Mouse (Mus musculus) gastrocnemius, postnatal 10 days (tissue): Measurements from ENCODE around the gene Ntf5. TPM values are rescaled to one million over a fixed set of nuclear protein-coding genes. Genes with fewer than 3 reads are reported as not detected.
"Not testable (repeated sequence)": the region's sequence is repeated elsewhere in the genome, so short reads cannot be mapped to it uniquely, and the experiment has no call there.

Source experiments
- DNase-seq: peaks from one replicate; pipeline ENCODE4 v3.0.0; 2021; ENCODE audit warnings: mixed read lengths
- microRNA-seq, 2 experiments: library from miRNA; unstranded; fragments of <30 nt; microRNA quantifications; one replicate each; pipeline ENCODE4 v1.2.0; 2021
- total RNA-seq, 2 experiments: library from RNA; stranded (reverse); gene quantifications; 2 replicates each; pipeline ENCODE4 v1.2.3; 2021

Ntf5 gene
- total RNA-seq, 2 experiments from 2014 or later, result 1.4 to 1.8 TPM

DNA sequence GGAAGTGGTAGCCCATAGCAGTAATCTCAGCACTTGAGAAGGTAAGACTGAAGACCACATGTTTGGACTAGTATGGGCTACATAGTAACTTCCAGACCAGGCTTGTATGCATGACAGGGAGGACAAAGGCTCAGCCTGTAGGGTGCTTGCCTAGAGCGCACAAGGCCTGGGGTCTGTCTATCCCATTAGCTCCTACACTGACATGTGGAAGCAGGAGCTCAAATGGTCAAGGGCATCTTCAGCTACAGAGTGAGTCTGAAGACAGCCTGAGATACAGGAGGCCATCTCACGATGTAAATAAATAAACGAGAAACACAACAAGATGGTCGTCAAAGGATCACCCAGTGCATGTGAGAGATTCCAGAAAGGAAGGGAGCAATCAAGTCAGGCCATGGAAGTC is 48.8 kb downstream of the Ntf5 start:
- no peak for DNase-seq

DNA sequence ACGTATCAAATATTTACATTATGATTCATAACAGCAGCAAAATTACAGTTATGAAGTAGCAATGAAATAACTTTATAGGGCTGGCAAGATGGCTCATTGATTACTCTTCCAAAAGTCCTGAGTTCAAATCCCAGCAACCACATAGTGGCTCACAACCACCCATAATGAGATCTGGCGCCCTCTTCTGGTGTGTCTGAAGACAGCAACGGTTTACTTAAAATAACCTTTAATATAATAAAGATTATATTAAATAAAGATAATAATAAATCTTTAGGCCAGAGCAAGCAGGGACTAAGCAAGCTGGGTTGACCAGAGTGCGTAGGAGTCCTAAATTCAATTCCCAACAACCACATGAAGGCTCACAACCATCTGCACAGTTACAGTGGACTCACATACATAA is 49.4 kb downstream of the Ntf5 start:
- not testable (repeated sequence) for DNase-seq

DNA sequence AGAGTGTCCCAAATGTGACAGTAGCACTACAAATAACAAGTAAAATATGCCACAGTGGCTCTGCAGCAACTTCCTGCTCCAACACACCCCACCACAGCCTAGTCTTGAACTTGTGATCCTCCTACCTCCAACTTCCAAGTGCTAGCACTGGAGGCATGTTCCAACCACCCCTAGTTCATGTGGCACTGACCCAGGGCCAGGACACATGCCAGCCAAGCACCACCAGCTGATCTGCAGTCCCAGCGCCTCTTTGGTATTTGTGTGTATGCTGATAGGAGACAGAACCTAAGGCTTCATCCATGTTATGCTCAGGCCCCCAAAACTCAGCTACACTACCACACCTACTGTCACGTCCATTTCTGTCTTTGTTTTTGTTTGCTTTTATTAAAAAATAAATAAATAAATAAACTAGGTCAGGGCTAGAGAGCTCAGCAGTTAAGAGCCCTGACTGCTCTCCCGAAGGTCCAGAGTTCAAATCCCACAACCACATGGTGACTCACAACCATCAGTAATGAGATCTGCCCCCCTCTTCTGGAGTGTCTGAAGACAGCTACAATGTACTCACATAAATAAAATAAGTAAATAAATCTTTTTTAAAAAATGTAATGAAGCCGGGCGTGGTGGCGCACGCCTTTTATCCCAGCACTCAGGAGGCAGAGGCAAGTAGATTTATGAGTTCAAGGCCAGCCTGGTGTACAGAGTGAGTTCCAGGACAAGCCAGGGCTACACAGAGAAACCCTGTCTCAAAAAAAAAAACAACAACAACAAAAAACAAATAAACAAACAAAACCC is 50.7 kb downstream of the Ntf5 start:
- DNase-seq, result no peak

DNA sequence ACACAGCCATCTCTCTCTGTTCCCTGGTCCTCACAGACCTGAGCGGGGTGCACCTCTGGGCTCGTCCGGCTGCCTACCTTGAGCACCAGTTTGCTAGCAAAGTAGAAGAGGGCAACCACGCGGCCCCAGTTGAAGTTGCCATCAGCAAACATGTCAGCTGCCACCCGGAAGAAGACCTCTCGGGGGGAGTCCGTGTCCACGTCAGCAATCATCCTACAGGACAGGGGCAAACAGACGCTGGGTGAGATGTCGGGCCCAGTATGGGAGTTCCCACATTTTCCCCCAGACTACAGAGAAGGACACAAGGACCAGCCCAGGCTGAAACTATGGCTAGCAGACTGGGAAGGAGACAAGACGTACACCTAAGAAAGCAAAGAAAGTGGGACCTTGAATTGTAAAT is 51.6 kb downstream of the Ntf5 start:
- DNase-seq, result no peak

DNA sequence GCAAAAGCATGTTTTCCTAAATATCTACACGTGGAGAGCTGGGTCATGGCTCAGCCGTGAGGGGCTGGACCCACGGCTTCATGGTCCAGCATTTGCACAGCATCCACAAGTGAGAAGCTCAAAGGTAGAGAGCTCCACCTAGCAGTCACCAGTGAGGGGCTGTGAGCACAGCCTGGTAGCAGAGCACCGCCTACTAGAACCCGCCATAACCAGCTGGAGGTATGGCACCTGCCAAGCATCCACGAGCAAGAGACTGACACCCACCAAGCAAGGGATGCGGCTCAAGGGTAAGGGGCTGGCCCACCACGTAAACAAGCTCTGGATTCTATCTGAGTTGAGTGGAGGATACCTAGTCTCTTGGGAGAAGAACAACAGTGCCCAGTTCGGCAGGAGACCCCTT is 52.1 kb downstream of the Ntf5 start:
- DNase-seq, result no peak

DNA sequence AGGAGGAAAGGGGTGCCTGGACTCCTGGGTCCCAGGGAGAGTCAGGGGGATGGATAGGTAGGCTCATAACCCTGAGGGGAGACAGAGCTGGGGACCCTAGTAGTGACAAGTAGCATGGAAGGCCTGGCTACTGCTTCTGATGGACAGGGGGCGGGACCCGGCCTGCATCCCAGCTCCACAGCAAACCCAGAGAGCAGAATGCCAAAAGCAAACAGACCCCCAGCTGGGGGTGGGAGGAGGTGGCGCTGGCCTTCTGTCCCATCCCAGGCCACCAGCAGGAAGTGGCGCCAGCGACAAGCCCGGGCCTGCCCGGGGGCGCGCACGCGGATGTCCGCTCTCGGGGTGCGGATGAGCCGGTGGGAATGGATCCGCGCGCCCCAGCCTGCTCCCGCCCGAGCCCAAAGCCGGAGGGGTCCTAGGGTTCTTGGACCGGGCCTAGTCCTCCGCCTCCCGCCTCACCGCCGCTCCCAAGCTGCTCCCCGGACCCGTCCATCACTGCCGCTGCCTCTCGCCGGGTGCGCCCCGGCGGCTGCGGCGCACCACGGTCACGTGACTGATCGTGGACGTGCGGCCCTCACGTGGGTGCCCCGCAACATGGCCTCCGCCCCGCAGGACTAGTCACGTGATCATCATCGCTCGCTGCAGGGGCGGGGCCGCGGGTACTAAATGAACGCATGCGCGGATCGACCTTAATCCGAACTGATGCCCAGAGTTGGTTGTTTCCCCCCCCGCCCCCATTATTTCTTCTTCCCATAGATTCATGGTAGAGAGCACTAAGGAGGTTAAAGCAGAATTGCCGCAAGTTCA is 53.0 kb downstream of the Ntf5 start, which contains the start of gene Bax:
Gene Bax (minus strand): TSS at position 616 of the 807 bp plus-strand sequence.
- DNase-seq, result peak; percentile 96

Small RNA genes within 50 kb of the gene (microRNA-seq; reads per million reads assigned to microRNA genes)
- gene Gm22133, result 0 reads per million in 2 experiments

Other genes starting within 250 kb of the Ntf5 start
- 1 to 10 TPM; 4.7 to 4.9 TPM for gene Slc17a7, start 249.7 kb upstream of the Ntf5 start, total RNA-seq
- under 1 TPM; 0.49 to 0.63 TPM for gene Gfy, start 234.1 kb upstream of the Ntf5 start, total RNA-seq
- not detected for gene Pth2, start 232.7 kb upstream of the Ntf5 start, total RNA-seq
- 1 to 10 TPM; 2.5 to 2.8 TPM for gene Ccdc155, start 208.8 kb upstream of the Ntf5 start, total RNA-seq
- not detected for gene Dkkl1, start 201.5 kb upstream of the Ntf5 start, total RNA-seq
- gene Tead2, start 197.9 kb upstream of the Ntf5 start, total RNA-seq, result 10 to 100 TPM; 15.6 to 25.9 TPM
- gene Cd37, start 174.6 kb upstream of the Ntf5 start, total RNA-seq, result 1 to 10 TPM; 1.8 to 3.4 TPM
- gene Slc6a16, start 172.6 kb upstream of the Ntf5 start, total RNA-seq, result not detected
- gene Slc6a21, start 136.2 kb upstream of the Ntf5 start, total RNA-seq, result not detected
- 10 to 100 TPM; 25.5 to 35.2 TPM for gene Trpm4, start 79.9 kb upstream of the Ntf5 start, total RNA-seq
- gene Hrc, start 78.4 kb upstream of the Ntf5 start, total RNA-seq, result 100 to 1,000 TPM; 579 to 609 TPM
- gene Ppfia3, start 46.7 kb upstream of the Ntf5 start, total RNA-seq, result under 1 TPM; 0.89 to 0.97 TPM
- 1 to 10 TPM; 1.9 to 2.0 TPM for gene Lin7b, start 43.1 kb upstream of the Ntf5 start, total RNA-seq
- 100 to 1,000 TPM; 123 to 156 TPM for gene Snrnp70, start 18.0 kb upstream of the Ntf5 start, total RNA-seq
- gene Kcna7, start 8.0 kb upstream of the Ntf5 start, total RNA-seq, result 10 to 100 TPM; 25.4 to 29.6 TPM
- gene Lhb, start 7.1 kb downstream of the Ntf5 start, total RNA-seq, result not detected
- 100 to 1,000 TPM; 142 to 150 TPM for gene Gys1, start 21.1 kb downstream of the Ntf5 start, total RNA-seq
- gene Ruvbl2, start 24.4 kb downstream of the Ntf5 start, total RNA-seq, result 10 to 100 TPM; 29.4 to 36.9 TPM
- gene Ftl1, start 46.2 kb downstream of the Ntf5 start, total RNA-seq, result 100 to 1,000 TPM; 173 to 194 TPM
- gene Bax, start 53.2 kb downstream of the Ntf5 start, total RNA-seq, result 10 to 100 TPM; 29.4 to 29.6 TPM
- not detected for gene Tulp2, start 68.2 kb downstream of the Ntf5 start, total RNA-seq
- gene Gm45808, start 73.1 kb downstream of the Ntf5 start, total RNA-seq, result 1 to 10 TPM; 3.8 to 6.4 TPM
- gene Dhdh, start 75.1 kb downstream of the Ntf5 start, total RNA-seq, result 1 to 10 TPM; 8.8 to 9.5 TPM
- gene Nucb1, start 96.7 kb downstream of the Ntf5 start, total RNA-seq, result 100 to 1,000 TPM; 121 to 137 TPM
- 10 to 100 TPM; 16.3 to 16.9 TPM for gene Ppp1r15a, start 112.6 kb downstream of the Ntf5 start, total RNA-seq
- gene Plekha4, start 112.6 kb downstream of the Ntf5 start, total RNA-seq, result 10 to 100 TPM; 14.8 to 16.3 TPM
- gene Hsd17b14, start 141.2 kb downstream of the Ntf5 start, total RNA-seq, result under 1 TPM in 1 of 2 experiments, not detected in 1; 0.19 TPM
- gene Bcat2, start 156.5 kb downstream of the Ntf5 start, total RNA-seq, result 10 to 100 TPM; 24.0 to 25.2 TPM
- gene Fgf21, start 201.8 kb downstream of the Ntf5 start, total RNA-seq, result not detected
- not detected for gene Fut1, start 203.6 kb downstream of the Ntf5 start, total RNA-seq
- under 1 TPM in 1 of 2 experiments, not detected in 1; 0.38 TPM for gene Izumo1, start 208.1 kb downstream of the Ntf5 start, total RNA-seq
- 10 to 100 TPM; 17.2 to 19.7 TPM for gene Rasip1, start 213.8 kb downstream of the Ntf5 start, total RNA-seq
- gene Mamstr, start 226.3 kb downstream of the Ntf5 start, total RNA-seq, result 100 to 1,000 TPM; 105 to 131 TPM